Mouse (Mus musculus) layer of hippocampus, adult 6 months (tissue): ENCODE results near the gene Kcnrg. TPM values are rescaled to one million over a fixed set of nuclear protein-coding genes. Genes with fewer than 3 reads are reported as not detected.

Experiments
- long read RNA-seq, 2 experiments: library from polyadenylated mRNA; unstranded; transcript quantifications; one replicate each; pipeline ENCODE4 v2.0.0; 2019 to 2020
- microRNA-seq: library from miRNA; unstranded; fragments of <30 nt; microRNA quantifications from one replicate; pipeline ENCODE4 v1.2.0, GENCODE M21; 2020
- polyA plus RNA-seq: library from polyadenylated mRNA; unstranded; fragments of <200 nt; fragmentation: Nextera tagmentation; gene quantifications from 2 replicates; pipeline ENCODE4 v1.2.3, GENCODE M21; 2021

Gene Kcnrg
- 0.08 and 0.28 TPM in 2 replicates for polyA plus RNA-seq
- long read RNA-seq, experiment 1 = 0 reads
- long read RNA-seq, experiment 2, partial matches to known transcripts = 0 of 1 reads
- long read RNA-seq, experiment 2, other reads (novel, unspliced or antisense) = 0 of 1 reads

GRCm38 (mm10) chr14:61607157-61607556 is at the start of gene Kcnrg:
Kcnrg (plus strand) TSS chr14:61607457.

GRCm38 (mm10) chr14:61597968-61598367 is 9.3 kb upstream of the Kcnrg start, which contains the start of gene Trim13:
Trim13 (plus strand) TSS chr14:61598247.

Small RNA genes within 50 kb of the gene (microRNA-seq; reads per million reads assigned to microRNA genes)
- 532 reads per million, percentile 75 among the genes with 10 or more reads in this experiment for gene Mir15a
- gene Mir16-1 = 105 reads per million, percentile 59 among the genes with 10 or more reads in this experiment

Other genes starting within 250 kb of the Kcnrg start
- gene Ebpl, start 247.0 kb upstream of the Kcnrg start, polyA plus RNA-seq = 11.5 and 12.4 TPM in 2 replicates
- gene Kpna3, start 167.6 kb upstream of the Kcnrg start, polyA plus RNA-seq = 30.8 and 33.9 TPM in 2 replicates
- gene Spryd7, start 50.6 kb upstream of the Kcnrg start, polyA plus RNA-seq = 69.5 and 88.0 TPM in 2 replicates
- 12.9 and 13.0 TPM in 2 replicates for gene Trim13, start 9.2 kb upstream of the Kcnrg start, polyA plus RNA-seq